Mouse (Mus musculus) heart, embryonic 10.5 days (tissue): ENCODE data around the gene Cyba. TPM values are rescaled to one million over a fixed set of nuclear protein-coding genes. Genes with fewer than 3 reads are reported as not detected.

Experiments
- DNase-seq: peaks from one replicate; pipeline ENCODE4 v3.0.0-alpha.2; 2017; ENCODE audit warnings: low spot score
- H3K27ac ChIP-seq: fragments of 300-500 bp; sonication (generic); 2 replicates; pipeline ENCODE4 v1.5.1; 2016; ENCODE audit warnings: mild to moderate bottlenecking
- H3K27me3 ChIP-seq: fragments of 300-500 bp; sonication (generic); 2 replicates; pipeline ENCODE4 v1.6.1; 2016; ENCODE audit warnings: mild to moderate bottlenecking; ENCODE audit not compliant: poor library complexity, insufficient read depth, severe bottlenecking
- H3K36me3 ChIP-seq: fragments of 300-500 bp; sonication (generic); 2 replicates; pipeline ENCODE4 v1.6.1; 2016; ENCODE audit warnings: mild to moderate bottlenecking, moderate library complexity
- H3K4me1 ChIP-seq: fragments of 300-500 bp; sonication (generic); 2 replicates; pipeline ENCODE4 v1.6.1; 2016; ENCODE audit warnings: mild to moderate bottlenecking
- H3K4me3 ChIP-seq: fragments of 300-500 bp; sonication (generic); 2 replicates; pipeline ENCODE4 v1.5.1; 2016; ENCODE audit warnings: mild to moderate bottlenecking, moderate library complexity
- H3K9me3 ChIP-seq: fragments of 300-500 bp; sonication (generic); 2 replicates; pipeline ENCODE4 v1.6.1; 2016; ENCODE audit warnings: mild to moderate bottlenecking, moderate library complexity
- WGBS: fragments of 180-500 bp; shearing (Covaris S2); methylation state at CpG from one replicate; pipeline ENCODE4 v1.1.7; 2016; 5-methylcytosine and 5-hydroxymethylcytosine counted together
- microRNA-seq: library from miRNA; unstranded; fragments of <30 nt; microRNA quantifications from one replicate; pipeline ENCODE4, GENCODE M21; 2017
- polyA plus RNA-seq: library from polyadenylated mRNA; unstranded; fragments of >200 nt; fragmentation: Nextera tagmentation; extraction: Ambion mirVana; gene quantifications from 2 replicates; pipeline ENCODE4 v1.2.1, GENCODE M21; 2016

Cyba gene
- polyA plus RNA-seq, 1 experiment from 2014 or later: 185 TPM

- no peak overlapping the region for H3K27ac ChIP-seq
- H3K9me3 ChIP-seq: no peaks in the 10 kb centered on the region
- no peaks in the 10 kb centered on the region for H3K27me3 ChIP-seq
- H3K36me3 ChIP-seq: peaks cover 87% of the 10 kb centered on the region
- no peak for DNase-seq
- no peaks in the 10 kb centered on the region for H3K4me1 ChIP-seq
- H3K4me3 ChIP-seq: no peak overlapping the region
- 91% methylated on average over 6 of the region's 6 CpGs for whole genome bisulfite sequencing
Observed at GRCm38 (mm10) chr8:122395291-122395690, 37.4 kb downstream of the Cyba start.

- Histone ChIP-seq H3K27ac (no peak overlapping the region), H3K27me3 (no peaks in the 10 kb centered on the region), H3K4me1 (no peaks in the 10 kb centered on the region), H3K36me3 (peaks cover 85% of the 10 kb centered on the region), H3K9me3 (no peaks in the 10 kb centered on the region), H3K4me3 (no peak overlapping the region)
- DNase-seq: no peak
Observed at GRCm38 (mm10) chr8:122393717-122394116, 39.0 kb downstream of the Cyba start.

- Histone ChIP-seq H3K27ac (no peak overlapping the region), H3K4me3 (no peak overlapping the region), H3K36me3 (peaks cover 91% of the 10 kb centered on the region), H3K27me3 (no peaks in the 10 kb centered on the region), H3K4me1 (no peaks in the 10 kb centered on the region), H3K9me3 (no peaks in the 10 kb centered on the region)
- WGBS: 91% methylated on average over 3 of the region's 3 CpGs
- no peak for DNase-seq
Observed at GRCm38 (mm10) chr8:122390758-122391157, 42.0 kb downstream of the Cyba start.

- no peak overlapping the region for H3K4me3 ChIP-seq
- no peak for DNase-seq
- H3K4me1 ChIP-seq: no peaks in the 10 kb centered on the region
Observed at GRCm38 (mm10) chr8:122389357-122389756, 43.4 kb downstream of the Cyba start.

GRCm38 (mm10) chr8:122383039-122383438 is 49.7 kb downstream of the Cyba start:
- Histone ChIP-seq H3K9me3 (no peaks in the 10 kb centered on the region), H3K4me1 (peaks cover 6% of the 10 kb centered on the region; the same call in 1 of the 2 replicates), H3K27ac (no peak overlapping the region), H3K27me3 (no peaks in the 10 kb centered on the region), H3K36me3 (peaks cover 88% of the 10 kb centered on the region), H3K4me3 (no peak overlapping the region)
- WGBS: 88% methylated on average over 4 of the region's 4 CpGs
- no peak for DNase-seq

More at GRCm38 (mm10) chr8:122389357-122389756, 43.4 kb downstream of the Cyba start:
- no peaks in the 10 kb centered on the region for H3K9me3 ChIP-seq
- H3K36me3 ChIP-seq: peaks cover 95% of the 10 kb centered on the region
- H3K27me3 ChIP-seq: no peaks in the 10 kb centered on the region
- H3K27ac ChIP-seq: no peak overlapping the region
- WGBS: 95% methylated on average over 3 of the region's 3 CpGs

- WGBS: 2% methylated on average over 104 of the region's 107 CpGs
- peak within 1 kb of the TSS; percentile 96 for H3K27ac ChIP-seq
- DNase-seq: peak; percentile 99
- H3K4me1 ChIP-seq: peaks cover 25% of the 10 kb centered on the region
- peaks cover 32% of the 10 kb centered on the region for H3K36me3 ChIP-seq
- H3K9me3 ChIP-seq: no peaks in the 10 kb centered on the region
- no peaks in the 10 kb centered on the region for H3K27me3 ChIP-seq
- H3K4me3 ChIP-seq: peak within 1 kb of the TSS; percentile 91
Observed at GRCm38 (mm10) chr8:122376365-122377231, 56.1 kb downstream of the Cyba start, which contains the start of gene Zc3h18. Gene Zc3h18 (plus strand): TSS chr8:122376609.

GRCm38 (mm10) chr8:122375751-122376364 is 56.9 kb downstream of the Cyba start:
- Histone ChIP-seq H3K4me3 (peak overlapping the region; percentile 91), H3K36me3 (peaks cover 28% of the 10 kb centered on the region), H3K4me1 (peaks cover 25% of the 10 kb centered on the region), H3K9me3 (no peaks in the 10 kb centered on the region), H3K27me3 (no peaks in the 10 kb centered on the region), H3K27ac (peak overlapping the region; percentile 96)
- no peak for DNase-seq
- 26% methylated on average over 13 of the region's 13 CpGs for WGBS

- Histone ChIP-seq H3K4me1 (peaks cover 25% of the 10 kb centered on the region), H3K36me3 (peaks cover 22% of the 10 kb centered on the region), H3K4me3 (peak overlapping the region; percentile 3; the same call in 1 of the 2 replicates), H3K27ac (0 out of 2 replicates have a peak overlapping the region, but pooled peaks have one; percentile 96), H3K27me3 (no peaks in the 10 kb centered on the region), H3K9me3 (no peaks in the 10 kb centered on the region)
- 89% methylated on average over 7 of the region's 7 CpGs for WGBS
- DNase-seq: no peak
Observed at GRCm38 (mm10) chr8:122375320-122375719, 57.4 kb downstream of the Cyba start.

Small RNA genes within 50 kb of the gene (microRNA-seq; reads per million reads assigned to microRNA genes)
- gene Gm24366: not detected

Other genes with a start within 250 kb of the Cyba start
- gene Zfpm1, start 150.8 kb downstream of the Cyba start, polyA plus RNA-seq: 5.7 and 12.8 TPM in 2 replicates
- not detected in 2 replicates for gene Trhr2, start 72.2 kb downstream of the Cyba start, polyA plus RNA-seq
- 47.4 and 51.0 TPM in 2 replicates for gene Zc3h18, start 56.3 kb downstream of the Cyba start, polyA plus RNA-seq
- not detected in 2 replicates for gene Il17c, start 10.9 kb downstream of the Cyba start, polyA plus RNA-seq
- gene Mvd, start 10.5 kb upstream of the Cyba start, polyA plus RNA-seq: 41.7 and 43.8 TPM in 2 replicates
- gene Snai3, start 27.8 kb upstream of the Cyba start, polyA plus RNA-seq: 2.3 and 6.6 TPM in 2 replicates
- gene Rnf166, start 43.1 kb upstream of the Cyba start, polyA plus RNA-seq: 37.1 and 38.8 TPM in 2 replicates
- gene Ctu2, start 43.2 kb upstream of the Cyba start, polyA plus RNA-seq: 40.5 and 45.9 TPM in 2 replicates
- gene Piezo1, start 118.4 kb upstream of the Cyba start, polyA plus RNA-seq: 23.7 and 29.3 TPM in 2 replicates
- gene Cdt1, start 135.1 kb upstream of the Cyba start, polyA plus RNA-seq: 47.6 TPM in 2 replicates
- gene Aprt, start 144.0 kb upstream of the Cyba start, polyA plus RNA-seq: 318 and 361 TPM in 2 replicates
- 8.1 and 11.9 TPM in 2 replicates for gene Galns, start 178.5 kb upstream of the Cyba start, polyA plus RNA-seq
- 52.9 and 67.4 TPM in 2 replicates for gene Trappc2l, start 178.7 kb upstream of the Cyba start, polyA plus RNA-seq
- 0.19 TPM in 1 of 2 replicates, not detected in the other for gene Pabpn1l, start 189.8 kb upstream of the Cyba start, polyA plus RNA-seq